Mouse (Mus musculus): ENCODE data around the gene Sorl1.

- no peak for TF ChIP-seq CTCF (IDR thresholded peaks at IDR 0.05; ENCODE audit: low read depth)
- TF ChIP-seq EP300 (IDR thresholded peaks at IDR 0.05; ENCODE audit: low read depth), result no peak
These were observed 130.3 kb downstream of the Sorl1 start for GRCm38 (mm10) chr9:41993821-41994220.
